Mouse (Mus musculus) thymus, adult 2 months (tissue): Measurements from ENCODE around the gene Scaf11.

Experiments
- CTCF ChIP-seq: fragments of 200-500 bp; IDR thresholded peaks from 2 replicates; pipeline ENCODE4 v1.5.1; 2012; ENCODE audit warnings: mild to moderate bottlenecking, control low read depth, low read length, moderate library complexity, borderline replicate concordance; ENCODE audit not compliant: control insufficient read depth, poor library complexity, insufficient read depth; ENCODE audit errors: extremely low read depth
- POLR2A ChIP-seq: fragments of 200-500 bp; IDR thresholded peaks from 2 replicates; pipeline ENCODE4 v1.6.1; 2012; ENCODE audit warnings: mild to moderate bottlenecking, low read length, control low read depth, moderate library complexity; ENCODE audit not compliant: control insufficient read depth, poor library complexity, insufficient read depth; ENCODE audit errors: extremely low read depth

- TF ChIP-seq CTCF: no peak
- no peak for TF ChIP-seq POLR2A
These were observed 53.5 kb downstream of the Scaf11 start for GRCm38 (mm10) chr15:96407151-96407550.
